Mouse (Mus musculus) kidney, postnatal 25 days (tissue): ENCODE data around the gene Gm1604a.
"Not testable (repeated sequence)": the region's sequence is repeated elsewhere in the genome, so short reads cannot be mapped to it uniquely, and the experiment has no call there.

Source experiments
- DNase-seq, 2 experiments: peaks; one replicate each; pipeline ENCODE4 v3.0.0; 2021; ENCODE audit warnings: mixed read lengths in 2 of 2

The Gm1604a gene

GRCm38 (mm10) chr17:7025257-7025656 lies at the start of gene Gm1604a:
TSS of gene Gm1604a (plus strand) at chr17:7025568.
- DNase-seq = not testable (repeated sequence)

- peak; percentile 72 to 90 for DNase-seq
Measured at GRCm38 (mm10) chr17:6978287-6979248, 46.8 kb upstream of the Gm1604a start, which contains the start of gene Gm49721. TSS of gene Gm49721 (plus strand) at chr17:6978904.

- peak in 1 of 2 experiments; percentile 41 for DNase-seq
Measured at GRCm38 (mm10) chr17:6979380-6979779, 46.0 kb upstream of the Gm1604a start.

- not testable (repeated sequence) for DNase-seq
Measured at GRCm38 (mm10) chr17:6980144-6980543, 45.2 kb upstream of the Gm1604a start.

- not testable (repeated sequence) for DNase-seq
Measured at GRCm38 (mm10) chr17:6986118-6986517, 39.2 kb upstream of the Gm1604a start.

- DNase-seq = not testable (repeated sequence)
Measured at GRCm38 (mm10) chr17:6995504-6995903, 29.9 kb upstream of the Gm1604a start.

GRCm38 (mm10) chr17:6996826-6997225 lies 28.5 kb upstream of the Gm1604a start:
- not testable (repeated sequence) for DNase-seq

- not testable (repeated sequence) for DNase-seq
Measured at GRCm38 (mm10) chr17:6997778-6998490, 27.4 kb upstream of the Gm1604a start.

- not testable (repeated sequence) for DNase-seq
Measured at GRCm38 (mm10) chr17:7001790-7002585, 23.4 kb upstream of the Gm1604a start.

- not testable (repeated sequence) for DNase-seq
Measured at GRCm38 (mm10) chr17:7003392-7003791, 22.0 kb upstream of the Gm1604a start.

GRCm38 (mm10) chr17:7005646-7006045 lies 19.7 kb upstream of the Gm1604a start:
- DNase-seq = not testable (repeated sequence)

GRCm38 (mm10) chr17:7008885-7009284 lies 16.5 kb upstream of the Gm1604a start:
- DNase-seq = not testable (repeated sequence)

GRCm38 (mm10) chr17:7009440-7009839 lies 15.9 kb upstream of the Gm1604a start:
- not testable (repeated sequence) for DNase-seq

- not testable (repeated sequence) for DNase-seq
Measured at GRCm38 (mm10) chr17:7009901-7010300, 15.5 kb upstream of the Gm1604a start.

GRCm38 (mm10) chr17:7014190-7014589 lies 11.2 kb upstream of the Gm1604a start:
- not testable (repeated sequence) for DNase-seq

- DNase-seq = not testable (repeated sequence)
Measured at GRCm38 (mm10) chr17:7025764-7026346, 487 bp downstream of the Gm1604a start.

GRCm38 (mm10) chr17:7030204-7030603 lies 4.8 kb downstream of the Gm1604a start:
- not testable (repeated sequence) for DNase-seq

- DNase-seq = not testable (repeated sequence)
Measured at GRCm38 (mm10) chr17:7030622-7031174, 5.3 kb downstream of the Gm1604a start.

- not testable (repeated sequence) for DNase-seq
Measured at GRCm38 (mm10) chr17:7033192-7034166, 8.1 kb downstream of the Gm1604a start.

- not testable (repeated sequence) for DNase-seq
Measured at GRCm38 (mm10) chr17:7068997-7069539, 43.7 kb downstream of the Gm1604a start.
